8 mouse cellular contexts compared by ENCODE assay signal in the genomic region with DNA sequence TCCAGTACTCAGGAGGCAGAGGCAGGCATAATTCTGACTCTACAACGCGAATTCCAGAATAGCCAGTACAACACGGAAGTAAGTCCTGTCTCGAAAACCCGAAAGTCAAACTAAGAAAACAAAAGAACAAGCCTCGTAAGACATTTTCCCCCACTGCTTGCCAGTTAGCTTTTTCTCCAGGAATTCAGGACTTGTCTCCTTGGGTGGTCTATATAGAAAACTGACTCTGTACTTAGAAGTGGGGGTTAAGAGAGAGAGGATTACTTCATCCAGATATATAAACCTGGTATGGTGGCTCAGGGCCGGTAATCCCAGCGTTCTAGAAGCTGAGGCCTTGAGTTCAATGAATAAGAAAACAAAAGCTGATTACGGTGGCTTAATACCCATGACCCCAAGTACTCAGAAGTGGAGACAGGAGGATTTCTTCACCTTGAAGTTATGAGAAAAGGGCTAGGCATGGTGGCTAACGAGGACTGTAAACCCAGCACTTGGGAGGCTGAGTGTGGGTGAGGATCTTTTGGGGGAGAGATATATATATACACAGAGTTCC. TPM values are rescaled to one million over a fixed set of nuclear protein-coding genes. Genes with fewer than 3 reads are reported as not detected.
A peak's percentile ranks its signal among the peaks of the same experiment; 100 is the strongest.
DNase-seq lines count a peak whose midpoint lies in the region; ATAC-seq lines count a peak whose summit lies in the region.

No protein-coding gene starts in this region.

- peak overlapping the region; percentile 50 for H3K4me3 ChIP-seq in neural tube, embryonic 11.5 days (ENCODE audit: low read depth, low read length)
- peak overlapping the region; percentile 84 for H3K4me3 ChIP-seq in erythroblast, embryonic 14.5 days (replicated peaks)
- H3K4me3 ChIP-seq in liver, embryonic 11.5 days (ENCODE audit: low read depth, low read length), result peak overlapping the region; percentile 59
- peak overlapping the region; percentile 55 for H3K4me3 ChIP-seq in stomach, embryonic 14.5 days (ENCODE audit: low read depth, low read length)

- H3K4me2 ChIP-seq in neural tube, embryonic 11.5 days (ENCODE audit: low read depth), result peak overlapping the region; percentile 46
- H3K4me2 ChIP-seq in liver, embryonic 11.5 days, result peak overlapping the region; percentile 73
- peak overlapping the region; percentile 55 for H3K4me2 ChIP-seq in stomach, embryonic 14.5 days (replicated peaks; ENCODE audit: low read depth, low read length)

- no peaks in the 10 kb centered on the region for H3K4me1 ChIP-seq in neural tube, embryonic 11.5 days (ENCODE audit: control insufficient read depth, insufficient read depth, low read length)
- peaks cover 28% of the 10 kb centered on the region for H3K4me1 ChIP-seq in erythroblast, embryonic 14.5 days (ENCODE audit: control insufficient read depth)
- H3K4me1 ChIP-seq in liver, embryonic 11.5 days (replicated peaks; ENCODE audit: control insufficient read depth, insufficient read depth, low read length), result 0 out of 2 replicates have a peak, but pooled peaks cover 2% of the 10 kb centered on the region
- 0 out of 2 replicates have a peak, but pooled peaks cover 4% of the 10 kb centered on the region for H3K4me1 ChIP-seq in stomach, embryonic 14.5 days (ENCODE audit: control insufficient read depth, insufficient read depth, low read length)

- no peak for DNase-seq in neural tube, embryonic 11.5 days (ENCODE audit: low spot score)
- DNase-seq in neural tube, embryonic 10.5 days (ENCODE audit: extremely low spot score, low spot score), result no peak
- no peak for DNase-seq in liver, embryonic 11.5 days (ENCODE audit: low spot score)
- DNase-seq in T-cell, adult 2 months (ENCODE audit: low spot score), result no peak
- no peak for DNase-seq in gastrocnemius, postnatal 4 days (ENCODE audit: low spot score in 2 of 2)
- DNase-seq in adrenal gland, postnatal 36 days, result no peak

- H3K9me3 ChIP-seq in neural tube, embryonic 11.5 days (ENCODE audit: control insufficient read depth, low read length), result no peaks in the 10 kb centered on the region
- H3K9me3 ChIP-seq in erythroblast, embryonic 14.5 days (ENCODE audit: control insufficient read depth, low read length), result no peaks in the 10 kb centered on the region
- no peaks in the 10 kb centered on the region for H3K9me3 ChIP-seq in liver, embryonic 11.5 days (ENCODE audit: control insufficient read depth, low read length)
- H3K9me3 ChIP-seq in stomach, embryonic 14.5 days (ENCODE audit: control insufficient read depth, low read depth, low read length), result no peaks in the 10 kb centered on the region

- H3K36me3 ChIP-seq in neural tube, embryonic 11.5 days (ENCODE audit: control insufficient read depth, insufficient read depth, low read length), result no peaks in the 10 kb centered on the region
- H3K36me3 ChIP-seq in erythroblast, embryonic 14.5 days (ENCODE audit: control insufficient read depth), result no peaks in the 10 kb centered on the region
- no peaks in the 10 kb centered on the region for H3K36me3 ChIP-seq in liver, embryonic 11.5 days (ENCODE audit: control insufficient read depth, insufficient read depth, low read length)
- H3K36me3 ChIP-seq in stomach, embryonic 14.5 days (ENCODE audit: control insufficient read depth, insufficient read depth, low read length), result no peaks in the 10 kb centered on the region

- ATAC-seq in neural tube, embryonic 11.5 days (ENCODE audit: insufficient read depth, low FRiP score, low TSS enrichment), result no peak
- no peak for ATAC-seq in liver, embryonic 11.5 days (replicated peaks; ENCODE audit: low FRiP score)
- no peak for ATAC-seq in stomach, embryonic 14.5 days (ENCODE audit: insufficient number of reproducible peaks, insufficient read depth, low FRiP score, low read depth)

- WGBS in neural tube, embryonic 11.5 days, result 55% methylated on average over 10 of the region's 10 CpGs
- 48% methylated on average over 10 of the region's 10 CpGs for whole genome bisulfite sequencing in liver, embryonic 11.5 days
- WGBS in stomach, embryonic 14.5 days, result 30% methylated on average over 10 of the region's 10 CpGs

- peak overlapping the region; percentile 66; the same call in 1 of the 2 replicates for H3K27ac ChIP-seq in neural tube, embryonic 11.5 days (ENCODE audit: low read depth, low read length)
- 0 out of 2 replicates have a peak overlapping the region, but pooled peaks have one; percentile 44 for H3K27ac ChIP-seq in liver, embryonic 11.5 days (ENCODE audit: low read depth, low read length)
- peak overlapping the region; percentile 57; the same call in 1 of the 2 replicates for H3K27ac ChIP-seq in stomach, embryonic 14.5 days (ENCODE audit: low read length)

- no peaks in the 10 kb centered on the region for H3K27me3 ChIP-seq in neural tube, embryonic 11.5 days (ENCODE audit: control insufficient read depth, insufficient read depth, low read length)
- H3K27me3 ChIP-seq in erythroblast, embryonic 14.5 days (ENCODE audit: control insufficient read depth), result no peaks in the 10 kb centered on the region
- H3K27me3 ChIP-seq in liver, embryonic 11.5 days (replicated peaks; ENCODE audit: control insufficient read depth, insufficient read depth, low read length), result no peaks in the 10 kb centered on the region
- H3K27me3 ChIP-seq in stomach, embryonic 14.5 days (ENCODE audit: control insufficient read depth, insufficient read depth, low read length), result no peaks in the 10 kb centered on the region

- H3K9ac ChIP-seq in neural tube, embryonic 11.5 days (ENCODE audit: low read length), result peak overlapping the region; percentile 69
- peak overlapping the region; percentile 81 for H3K9ac ChIP-seq in liver, embryonic 11.5 days (ENCODE audit: low read depth, low read length)
- H3K9ac ChIP-seq in stomach, embryonic 14.5 days (replicated peaks; ENCODE audit: low read depth, low read length), result peak overlapping the region; percentile 71

RNA-seq across cellular contexts. Expression of a gene that starts 3.4 kb away (rescaled TPM):
- 2.4 and 2.5 TPM in 2 replicates for polyA plus RNA-seq in neural tube, embryonic 11.5 days (2014; fragmentation: Nextera tagmentation; extraction: Ambion mirVana)
- 0.15 TPM in 1 of 2 replicates, not detected in the other for polyA plus RNA-seq in erythroblast, embryonic 14.5 days (2012)
- 5.2 and 5.3 TPM in 2 replicates for polyA plus RNA-seq in liver, embryonic 11.5 days (2014; fragmentation: Nextera tagmentation; extraction: Ambion mirVana)
- 7.0 and 7.8 TPM in 2 replicates for polyA plus RNA-seq in stomach, embryonic 14.5 days (2014; fragmentation: Nextera tagmentation; extraction: Ambion mirVana)
- total RNA-seq in gastrocnemius, postnatal 4 days (2021), result 1 to 10 TPM; 2.3 to 2.5 TPM
- 10 to 100 TPM in 1 of 2 experiments, 1 to 10 TPM in 1; 9.2 to 23.4 TPM for total RNA-seq in adrenal gland, postnatal 36 days (2021)

RNA-seq across cellular contexts. Expression of a gene that starts 10.2 kb away (rescaled TPM):
- polyA plus RNA-seq in neural tube, embryonic 11.5 days (2014; fragmentation: Nextera tagmentation; extraction: Ambion mirVana), result 0.49 and 0.82 TPM in 2 replicates
- polyA plus RNA-seq in erythroblast, embryonic 14.5 days (2012), result 1.3 and 2.4 TPM in 2 replicates
- 1.3 and 1.4 TPM in 2 replicates for polyA plus RNA-seq in liver, embryonic 11.5 days (2014; fragmentation: Nextera tagmentation; extraction: Ambion mirVana)
- 0.94 and 0.98 TPM in 2 replicates for polyA plus RNA-seq in stomach, embryonic 14.5 days (2014; fragmentation: Nextera tagmentation; extraction: Ambion mirVana)
- total RNA-seq in gastrocnemius, postnatal 4 days (2021), result 10 to 100 TPM; 10.7 to 11.7 TPM
- total RNA-seq in adrenal gland, postnatal 36 days (2021), result 10 to 100 TPM; 23.5 to 47.3 TPM

RNA-seq across cellular contexts. Expression of a gene that starts 22.2 kb away (rescaled TPM):
- polyA plus RNA-seq in neural tube, embryonic 11.5 days (2014; fragmentation: Nextera tagmentation; extraction: Ambion mirVana), result 3.1 and 3.2 TPM in 2 replicates
- polyA plus RNA-seq in erythroblast, embryonic 14.5 days (2012), result not detected in 2 replicates
- polyA plus RNA-seq in liver, embryonic 11.5 days (2014; fragmentation: Nextera tagmentation; extraction: Ambion mirVana), result 0.03 and 0.11 TPM in 2 replicates
- polyA plus RNA-seq in stomach, embryonic 14.5 days (2014; fragmentation: Nextera tagmentation; extraction: Ambion mirVana), result 0.70 and 1.0 TPM in 2 replicates
- total RNA-seq in gastrocnemius, postnatal 4 days (2021), result under 1 TPM in 1 of 2 experiments, not detected in 1; 0.05 TPM
- under 1 TPM; 0.86 to 0.93 TPM for total RNA-seq in adrenal gland, postnatal 36 days (2021)

RNA-seq across cellular contexts. Expression of a gene that starts 39.6 kb away (rescaled TPM):
- polyA plus RNA-seq in neural tube, embryonic 11.5 days (2014; fragmentation: Nextera tagmentation; extraction: Ambion mirVana), result 0.29 TPM in 1 of 2 replicates, not detected in the other
- 0.05 TPM in 1 of 2 replicates, not detected in the other for polyA plus RNA-seq in erythroblast, embryonic 14.5 days (2012)
- polyA plus RNA-seq in liver, embryonic 11.5 days (2014; fragmentation: Nextera tagmentation; extraction: Ambion mirVana), result 0.22 TPM in 1 of 2 replicates, not detected in the other
- not detected in 2 replicates for polyA plus RNA-seq in stomach, embryonic 14.5 days (2014; fragmentation: Nextera tagmentation; extraction: Ambion mirVana)
- not detected for total RNA-seq in gastrocnemius, postnatal 4 days (2021)
- total RNA-seq in adrenal gland, postnatal 36 days (2021), result not detected

RNA-seq across cellular contexts. Expression of a gene that starts 48.3 kb away (rescaled TPM):
- 3.5 and 3.8 TPM in 2 replicates for polyA plus RNA-seq in neural tube, embryonic 11.5 days (2014; fragmentation: Nextera tagmentation; extraction: Ambion mirVana)
- 8.5 and 8.9 TPM in 2 replicates for polyA plus RNA-seq in erythroblast, embryonic 14.5 days (2012)
- polyA plus RNA-seq in liver, embryonic 11.5 days (2014; fragmentation: Nextera tagmentation; extraction: Ambion mirVana), result 3.3 and 3.5 TPM in 2 replicates
- polyA plus RNA-seq in stomach, embryonic 14.5 days (2014; fragmentation: Nextera tagmentation; extraction: Ambion mirVana), result 4.3 and 4.5 TPM in 2 replicates
- 10 to 100 TPM; 14.0 to 14.6 TPM for total RNA-seq in gastrocnemius, postnatal 4 days (2021)
- 10 to 100 TPM; 13.7 to 15.5 TPM for total RNA-seq in adrenal gland, postnatal 36 days (2021)
